Mouse (Mus musculus) neural tube, embryonic 12.5 days (tissue): ENCODE results near the gene Tnfrsf23. TPM values are rescaled to one million over a fixed set of nuclear protein-coding genes. Genes with fewer than 3 reads are reported as not detected.
A peak's percentile ranks its signal among the peaks of the same experiment; 100 is the strongest.

Source experiments
- ATAC-seq: fragments of 200-750 bp; cut with Nextera tagmentation; 2 replicates; pipeline ENCODE4 v1.8.0; 2017; ENCODE audit warnings: low read depth, mild to moderate bottlenecking, moderate TSS enrichment, moderate library complexity; ENCODE audit not compliant: low FRiP score
- H3K27ac ChIP-seq: fragments of 300-500 bp; sonication (generic); 2 replicates; pipeline ENCODE4 v1.5.1; 2016
- H3K27me3 ChIP-seq: fragments of 300-500 bp; sonication (generic); replicated peaks from 2 replicates; pipeline ENCODE4 v1.6.1; 2016; ENCODE audit warnings: mild to moderate bottlenecking
- H3K36me3 ChIP-seq: fragments of 300-500 bp; sonication (generic); 2 replicates; pipeline ENCODE4 v1.6.1; 2016; ENCODE audit warnings: mild to moderate bottlenecking
- H3K4me1 ChIP-seq: fragments of 300-500 bp; sonication (generic); 2 replicates; pipeline ENCODE4 v1.6.1; 2016
- H3K4me2 ChIP-seq: fragments of 300-500 bp; sonication (generic); replicated peaks from 2 replicates; pipeline ENCODE4 v1.6.1; 2016; ENCODE audit warnings: mild to moderate bottlenecking
- H3K4me3 ChIP-seq: fragments of 300-500 bp; sonication (generic); 2 replicates; pipeline ENCODE4 v1.5.1; 2016
- H3K9ac ChIP-seq: fragments of 300-500 bp; sonication (generic); 2 replicates; pipeline ENCODE4 v1.6.1; 2016; ENCODE audit warnings: mild to moderate bottlenecking
- H3K9me3 ChIP-seq: fragments of 300-500 bp; sonication (generic); 2 replicates; pipeline ENCODE4 v1.6.1; 2016; ENCODE audit warnings: mild to moderate bottlenecking
- WGBS: fragments of 180-500 bp; shearing (Covaris S2); methylation state at CpG from one replicate; pipeline ENCODE4 v1.1.7; 2016; 5-methylcytosine and 5-hydroxymethylcytosine counted together
- polyA plus RNA-seq: library from polyadenylated mRNA; unstranded; fragments of >200 nt; fragmentation: Nextera tagmentation; extraction: Ambion mirVana; gene quantifications from 2 replicates; pipeline ENCODE4 v1.2.1, GENCODE M21; 2016

The Tnfrsf23 gene
- 0.48 and 0.72 TPM in 2 replicates for polyA plus RNA-seq

- Histone ChIP-seq H3K27me3 (no peaks in the 10 kb centered on the region), H3K36me3 (peaks cover 22% of the 10 kb centered on the region; the same call in 1 of the 2 replicates), H3K4me1 (peaks cover 4% of the 10 kb centered on the region; the same call in 1 of the 2 replicates), H3K9ac (no peak within 1 kb of the TSS), H3K27ac (no peak within 1 kb of the TSS), H3K4me2 (peak within 1 kb of the TSS; percentile 73), H3K9me3 (no peaks in the 10 kb centered on the region), H3K4me3 (peak within 1 kb of the TSS; percentile 27)
- peak; percentile 41; the same call in 1 of the 2 replicates for ATAC-seq
- WGBS = 4% methylated on average over 35 of the region's 35 CpGs
Observed at GRCm38 (mm10) chr7:143685359-143686067, at the start of gene Tnfrsf23. Gene Tnfrsf23 (minus strand): TSS chr7:143685872.

GRCm38 (mm10) chr7:143733746-143734145 is 48.1 kb upstream of the Tnfrsf23 start:
- H3K4me2 ChIP-seq = no peak overlapping the region
- no peaks in the 10 kb centered on the region for H3K9me3 ChIP-seq
- 89% methylated on average over 4 of the region's 4 CpGs for WGBS
- no peaks in the 10 kb centered on the region for H3K27me3 ChIP-seq
- H3K9ac ChIP-seq = no peak overlapping the region
- peaks cover 12% of the 10 kb centered on the region for H3K4me1 ChIP-seq
- no peaks in the 10 kb centered on the region for H3K36me3 ChIP-seq
- no peak for ATAC-seq
- no peak overlapping the region for H3K4me3 ChIP-seq
- no peak overlapping the region for H3K27ac ChIP-seq

- Histone ChIP-seq H3K4me2 (no peak overlapping the region), H3K4me1 (no peaks in the 10 kb centered on the region; the same call in 1 of the 2 replicates), H3K27me3 (no peaks in the 10 kb centered on the region), H3K9ac (no peak overlapping the region), H3K27ac (no peak overlapping the region), H3K36me3 (no peaks in the 10 kb centered on the region), H3K9me3 (no peaks in the 10 kb centered on the region), H3K4me3 (no peak overlapping the region)
- 76% methylated on average over 10 of the region's 10 CpGs for WGBS
- ATAC-seq = no peak
Observed at GRCm38 (mm10) chr7:143729886-143730285, 44.2 kb upstream of the Tnfrsf23 start.

- Histone ChIP-seq H3K4me1 (no peaks in the 10 kb centered on the region; the same call in 1 of the 2 replicates), H3K36me3 (no peaks in the 10 kb centered on the region), H3K4me3 (no peak overlapping the region), H3K27me3 (no peaks in the 10 kb centered on the region), H3K9me3 (no peaks in the 10 kb centered on the region), H3K9ac (no peak overlapping the region), H3K4me2 (no peak overlapping the region), H3K27ac (no peak overlapping the region)
- 77% methylated on average over 4 of the region's 4 CpGs for WGBS
- ATAC-seq = no peak
Observed at GRCm38 (mm10) chr7:143726396-143726795, 40.7 kb upstream of the Tnfrsf23 start.

GRCm38 (mm10) chr7:143723841-143724240 is 38.2 kb upstream of the Tnfrsf23 start:
- no peak for ATAC-seq
- Histone ChIP-seq H3K36me3 (no peaks in the 10 kb centered on the region), H3K9ac (no peak overlapping the region), H3K4me3 (no peak overlapping the region), H3K4me2 (no peak overlapping the region), H3K9me3 (no peaks in the 10 kb centered on the region), H3K27ac (no peak overlapping the region), H3K4me1 (no peaks in the 10 kb centered on the region), H3K27me3 (no peaks in the 10 kb centered on the region)
- WGBS = 91% methylated on average over 4 of the region's 4 CpGs

GRCm38 (mm10) chr7:143722646-143723045 is 37.0 kb upstream of the Tnfrsf23 start:
- H3K27ac ChIP-seq = no peak overlapping the region
- H3K4me3 ChIP-seq = no peak overlapping the region
- H3K4me2 ChIP-seq = no peak overlapping the region
- no peaks in the 10 kb centered on the region for H3K27me3 ChIP-seq
- no peaks in the 10 kb centered on the region for H3K9me3 ChIP-seq
- H3K4me1 ChIP-seq = no peaks in the 10 kb centered on the region
- H3K36me3 ChIP-seq = no peaks in the 10 kb centered on the region
- 80% methylated on average over 5 of the region's 5 CpGs for WGBS
- no peak overlapping the region for H3K9ac ChIP-seq
- ATAC-seq = no peak

GRCm38 (mm10) chr7:143717811-143718210 is 32.1 kb upstream of the Tnfrsf23 start:
- Histone ChIP-seq H3K4me1 (no peaks in the 10 kb centered on the region), H3K9me3 (no peaks in the 10 kb centered on the region), H3K27ac (no peak overlapping the region), H3K27me3 (no peaks in the 10 kb centered on the region), H3K9ac (no peak overlapping the region), H3K4me3 (no peak overlapping the region), H3K4me2 (no peak overlapping the region), H3K36me3 (peaks cover 14% of the 10 kb centered on the region)
- 93% methylated on average over 1 of the region's 1 CpGs for WGBS
- no peak for ATAC-seq

GRCm38 (mm10) chr7:143713421-143713820 is 27.7 kb upstream of the Tnfrsf23 start:
- no peaks in the 10 kb centered on the region for H3K9me3 ChIP-seq
- H3K4me1 ChIP-seq = 0 out of 2 replicates have a peak, but pooled peaks cover 3% of the 10 kb centered on the region
- no peak overlapping the region for H3K4me2 ChIP-seq
- H3K9ac ChIP-seq = no peak overlapping the region
- H3K27me3 ChIP-seq = no peaks in the 10 kb centered on the region
- no peak for ATAC-seq
- WGBS = 80% methylated on average over 4 of the region's 4 CpGs
- H3K36me3 ChIP-seq = peaks cover 27% of the 10 kb centered on the region
- no peak overlapping the region for H3K27ac ChIP-seq
- no peak overlapping the region for H3K4me3 ChIP-seq

GRCm38 (mm10) chr7:143712771-143713348 is 27.2 kb upstream of the Tnfrsf23 start:
- WGBS = 90% methylated on average over 8 of the region's 8 CpGs
- H3K4me1 ChIP-seq = 0 out of 2 replicates have a peak, but pooled peaks cover 3% of the 10 kb centered on the region
- H3K4me3 ChIP-seq = no peak overlapping the region
- peaks cover 30% of the 10 kb centered on the region for H3K36me3 ChIP-seq
- H3K4me2 ChIP-seq = no peak overlapping the region
- no peak overlapping the region for H3K27ac ChIP-seq
- H3K27me3 ChIP-seq = no peaks in the 10 kb centered on the region
- no peak for ATAC-seq
- H3K9me3 ChIP-seq = no peaks in the 10 kb centered on the region
- no peak overlapping the region for H3K9ac ChIP-seq

- 79% methylated on average over 4 of the region's 4 CpGs for WGBS
- Histone ChIP-seq H3K4me2 (no peak overlapping the region), H3K4me1 (0 out of 2 replicates have a peak, but pooled peaks cover 3% of the 10 kb centered on the region), H3K9ac (peak overlapping the region; percentile 17; the same call in 1 of the 2 replicates), H3K27ac (no peak overlapping the region), H3K4me3 (no peak overlapping the region), H3K27me3 (no peaks in the 10 kb centered on the region), H3K36me3 (peaks cover 30% of the 10 kb centered on the region), H3K9me3 (no peaks in the 10 kb centered on the region)
- no peak for ATAC-seq
Observed at GRCm38 (mm10) chr7:143712023-143712422, 26.4 kb upstream of the Tnfrsf23 start.

GRCm38 (mm10) chr7:143711381-143711780 is 25.7 kb upstream of the Tnfrsf23 start:
- no peak overlapping the region for H3K4me2 ChIP-seq

GRCm38 (mm10) chr7:143709395-143709794 is 23.7 kb upstream of the Tnfrsf23 start:
- Histone ChIP-seq H3K27ac (no peak overlapping the region), H3K4me1 (0 out of 2 replicates have a peak, but pooled peaks cover 3% of the 10 kb centered on the region), H3K27me3 (no peaks in the 10 kb centered on the region), H3K9me3 (no peaks in the 10 kb centered on the region), H3K36me3 (peaks cover 26% of the 10 kb centered on the region), H3K4me3 (no peak overlapping the region), H3K4me2 (no peak overlapping the region), H3K9ac (no peak overlapping the region)
- ATAC-seq = no peak
- WGBS = 89% methylated on average over 7 of the region's 7 CpGs

More at GRCm38 (mm10) chr7:143711381-143711780, 25.7 kb upstream of the Tnfrsf23 start:
- no peak overlapping the region for H3K27ac ChIP-seq
- WGBS = 80% methylated on average over 7 of the region's 7 CpGs
- peaks cover 30% of the 10 kb centered on the region for H3K36me3 ChIP-seq
- ATAC-seq = no peak
- H3K4me1 ChIP-seq = 0 out of 2 replicates have a peak, but pooled peaks cover 3% of the 10 kb centered on the region
- H3K9ac ChIP-seq = no peak overlapping the region
- no peaks in the 10 kb centered on the region for H3K27me3 ChIP-seq
- H3K4me3 ChIP-seq = no peak overlapping the region
- H3K9me3 ChIP-seq = no peaks in the 10 kb centered on the region
